Mouse (Mus musculus) bone marrow macrophage, adult 2 months (primary cell): ENCODE data around the gene Astl. TPM values are rescaled to one million over a fixed set of nuclear protein-coding genes. Genes with fewer than 3 reads are reported as not detected.

Experiments
- H3K27ac ChIP-seq: 2 replicates; pipeline ENCODE4 v1.5.1; 2012; ENCODE audit warnings: low read depth, low read length; ENCODE audit not compliant: insufficient read depth
- H3K4me1 ChIP-seq: 2 replicates; pipeline ENCODE4 v1.6.1; 2012; ENCODE audit warnings: low read length; ENCODE audit not compliant: control insufficient read depth, insufficient read depth
- H3K4me3 ChIP-seq: 2 replicates; pipeline ENCODE4 v1.5.1; 2012; ENCODE audit warnings: mild to moderate bottlenecking, low read length, moderate library complexity; ENCODE audit not compliant: insufficient read depth
- CTCF ChIP-seq: IDR thresholded peaks from 2 replicates; pipeline ENCODE4 v1.5.1; 2012; ENCODE audit warnings: low read depth, mild to moderate bottlenecking, low read length, moderate library complexity
- POLR2A ChIP-seq: IDR thresholded peaks from 2 replicates; pipeline ENCODE4 v1.6.1; 2012; ENCODE audit warnings: mild to moderate bottlenecking, low read depth, low read length, borderline replicate concordance
- polyA plus RNA-seq: library from polyadenylated mRNA; stranded (reverse); fragments of >200 nt; gene quantifications from 2 replicates; pipeline ENCODE4 v1.2.4, GENCODE M21; 2012; ENCODE audit not compliant: missing spikeins, insufficient read depth, insufficient read length

Gene Astl
- polyA plus RNA-seq, 1 experiment = 0.59 TPM

GRCm38 (mm10) chr2:127322671-127323285 is 15.7 kb upstream of the Astl start:
- no peak overlapping the region for H3K27ac ChIP-seq
- H3K4me3 ChIP-seq = no peak overlapping the region
- peaks cover 23% of the 10 kb centered on the region for H3K4me1 ChIP-seq
- TF ChIP-seq CTCF (no peak), POLR2A (no peak)

- no peak overlapping the region for H3K4me3 ChIP-seq
- no peak overlapping the region for H3K27ac ChIP-seq
- H3K4me1 ChIP-seq = peaks cover 24% of the 10 kb centered on the region
- TF ChIP-seq POLR2A (no peak), CTCF (no peak)
Measured at GRCm38 (mm10) chr2:127323667-127324066, 14.8 kb upstream of the Astl start.

GRCm38 (mm10) chr2:127324456-127324855 is 14.0 kb upstream of the Astl start:
- Histone ChIP-seq H3K4me1 (peaks cover 25% of the 10 kb centered on the region), H3K4me3 (no peak overlapping the region), H3K27ac (no peak overlapping the region)
- no peak for TF ChIP-seq CTCF
- no peak for TF ChIP-seq POLR2A

- H3K27ac ChIP-seq = no peak overlapping the region
- peaks cover 16% of the 10 kb centered on the region for H3K4me1 ChIP-seq
- H3K4me3 ChIP-seq = no peak overlapping the region
- no peak for TF ChIP-seq POLR2A
- TF ChIP-seq CTCF = no peak
Measured at GRCm38 (mm10) chr2:127328090-127328851, 10.2 kb upstream of the Astl start.

- Histone ChIP-seq H3K27ac (no peak overlapping the region), H3K4me3 (no peak overlapping the region), H3K4me1 (peaks cover 24% of the 10 kb centered on the region)
- TF ChIP-seq CTCF (no peak), POLR2A (no peak)
Measured at GRCm38 (mm10) chr2:127332807-127333570, 5.5 kb upstream of the Astl start.

GRCm38 (mm10) chr2:127333945-127334603 is 4.4 kb upstream of the Astl start:
- H3K4me3 ChIP-seq = no peak overlapping the region
- peaks cover 26% of the 10 kb centered on the region for H3K4me1 ChIP-seq
- no peak overlapping the region for H3K27ac ChIP-seq
- no peak for TF ChIP-seq POLR2A
- no peak for TF ChIP-seq CTCF

- TF ChIP-seq CTCF = no peak
- no peak for TF ChIP-seq POLR2A
- no peak overlapping the region for H3K4me3 ChIP-seq
- peaks cover 26% of the 10 kb centered on the region for H3K4me1 ChIP-seq
- peak overlapping the region; percentile 24; the same call in 1 of the 2 replicates for H3K27ac ChIP-seq
Measured at GRCm38 (mm10) chr2:127335078-127335541, 3.3 kb upstream of the Astl start.

GRCm38 (mm10) chr2:127335767-127336496 is 2.5 kb upstream of the Astl start, which contains the start of gene Dusp2:
Gene Dusp2 (plus strand): TSS chr2:127336159.
- Histone ChIP-seq H3K4me1 (peaks cover 26% of the 10 kb centered on the region), H3K27ac (peak within 1 kb of the TSS; percentile 67)
- TF ChIP-seq CTCF (no peak), POLR2A (peak; percentile 86; the same call in 1 of the 2 replicates)

GRCm38 (mm10) chr2:127336497-127336832 is 2.0 kb upstream of the Astl start:
- H3K4me3 ChIP-seq = peak overlapping the region; percentile 92
- TF ChIP-seq POLR2A = no peak
- TF ChIP-seq CTCF = no peak
- H3K4me1 ChIP-seq = peaks cover 26% of the 10 kb centered on the region
- peak overlapping the region; percentile 67 for H3K27ac ChIP-seq

More at GRCm38 (mm10) chr2:127335767-127336496, 2.5 kb upstream of the Astl start, which contains the start of gene Dusp2:
- peak within 1 kb of the TSS; percentile 92 for H3K4me3 ChIP-seq
